Mouse (Mus musculus): ENCODE measurements around the gene Ralgps1.
A peak's percentile ranks its signal among the peaks of the same experiment; 100 is the strongest.

Gene Ralgps1

DNA sequence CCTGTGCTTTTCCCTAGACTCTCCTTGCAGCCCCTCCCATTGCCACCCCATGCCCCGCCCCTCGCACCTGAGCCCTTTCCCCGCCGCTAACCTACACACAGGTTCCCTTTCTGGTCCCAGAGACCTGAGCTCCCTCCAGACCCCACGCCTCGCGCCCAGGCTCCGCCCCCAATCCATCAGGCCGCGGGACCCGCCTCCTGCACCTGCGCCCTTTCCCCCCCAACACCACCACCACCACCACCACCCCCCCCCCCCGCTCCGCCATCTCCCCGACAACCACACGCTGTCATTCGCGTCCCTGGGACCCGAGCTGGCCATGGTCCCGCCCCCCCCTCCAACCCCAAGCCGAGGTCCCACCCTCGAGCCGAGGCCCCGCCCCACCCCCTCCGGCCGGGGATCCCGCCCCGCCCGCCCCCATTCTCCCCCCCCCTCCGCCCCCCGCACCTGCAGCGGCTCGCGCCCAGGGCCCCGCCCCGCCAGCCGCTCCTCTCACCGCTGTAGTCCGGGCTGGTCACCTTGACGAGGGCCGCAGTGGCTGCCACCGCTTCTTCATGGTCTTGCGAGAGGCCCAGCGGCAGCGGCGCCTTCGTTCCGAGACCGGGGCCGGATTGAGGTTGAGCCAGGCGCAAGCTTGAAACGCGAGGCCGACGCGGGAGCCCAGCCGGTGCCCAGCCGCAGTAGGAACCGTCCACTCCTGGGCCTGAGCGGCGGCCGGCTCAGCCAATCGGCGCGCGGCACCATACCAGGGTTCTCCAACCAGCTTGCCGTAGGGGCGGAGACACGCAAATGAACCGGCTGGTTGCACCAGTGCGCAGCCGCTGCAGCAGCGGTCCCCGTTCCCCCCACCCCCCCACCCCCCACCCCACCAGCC, at the start of gene Ralgps1:
Gene Ralgps1 (minus strand): TSS at position 710 of the 871 bp plus-strand sequence.
- no peaks in the 10 kb centered on the region for H3K36me3 ChIP-seq (ENCODE audit: control insufficient read depth, insufficient read depth, low read length, poor library complexity, severe bottlenecking)
- H3K27me3 ChIP-seq (ENCODE audit: control insufficient read depth, insufficient read depth, low read length, poor library complexity, severe bottlenecking), result no peaks in the 10 kb centered on the region
- peak; percentile 96 for DNase-seq (ENCODE audit: low read depth, low spot score)

GRCm38 (mm10) chr2:33417454-33417853, 46.2 kb upstream of the Ralgps1 start:
- DNase-seq (ENCODE audit: low read depth, low spot score), result no peak
- Histone ChIP-seq H3K36me3 (ENCODE audit: control insufficient read depth, insufficient read depth, low read length, poor library complexity, severe bottlenecking) (peaks cover 2% of the 10 kb centered on the region; the same call in 1 of the 2 replicates), H3K27me3 (ENCODE audit: control insufficient read depth, insufficient read depth, low read length, poor library complexity, severe bottlenecking) (no peaks in the 10 kb centered on the region)

- Histone ChIP-seq H3K27me3 (ENCODE audit: control insufficient read depth, insufficient read depth, low read length, poor library complexity, severe bottlenecking) (no peaks in the 10 kb centered on the region), H3K36me3 (ENCODE audit: control insufficient read depth, insufficient read depth, low read length, poor library complexity, severe bottlenecking) (no peaks in the 10 kb centered on the region)
- no peak for DNase-seq (ENCODE audit: low read depth, low spot score)
Observed at GRCm38 (mm10) chr2:33414019-33414418, 42.7 kb upstream of the Ralgps1 start.

GRCm38 (mm10) chr2:33412111-33412510, 40.8 kb upstream of the Ralgps1 start:
- no peaks in the 10 kb centered on the region for H3K27me3 ChIP-seq (ENCODE audit: control insufficient read depth, insufficient read depth, low read length, poor library complexity, severe bottlenecking)
- no peaks in the 10 kb centered on the region for H3K36me3 ChIP-seq (ENCODE audit: control insufficient read depth, insufficient read depth, low read length, poor library complexity, severe bottlenecking)
- no peak for DNase-seq (ENCODE audit: low read depth, low spot score)

DNA sequence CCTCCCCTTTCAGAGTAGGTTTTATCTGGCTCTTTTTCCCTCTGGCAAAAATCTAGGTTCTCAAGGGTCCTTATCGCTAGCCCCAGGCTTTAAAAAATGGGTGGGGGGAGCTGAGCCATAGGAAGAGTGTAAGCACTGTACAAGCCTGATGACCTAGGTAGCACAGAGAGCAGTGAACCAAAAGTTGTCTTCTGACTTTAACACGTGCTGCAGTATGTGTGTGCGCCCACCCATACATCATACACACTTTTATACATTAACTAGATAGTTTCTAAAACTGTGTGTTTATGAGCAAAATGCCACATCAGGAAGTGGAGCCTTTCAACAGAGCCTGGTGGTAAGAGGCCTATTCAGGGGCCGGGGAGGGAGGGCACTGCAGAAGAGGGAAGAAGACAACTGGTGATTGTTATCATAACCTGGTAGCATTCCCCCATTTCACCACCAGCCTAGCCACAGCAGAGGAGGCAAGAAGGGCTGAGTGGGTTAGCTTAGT, 32.3 kb upstream of the Ralgps1 start:
- DNase-seq (ENCODE audit: low read depth, low spot score), result no peak
- H3K36me3 ChIP-seq (ENCODE audit: control insufficient read depth, insufficient read depth, low read length, poor library complexity, severe bottlenecking), result no peaks in the 10 kb centered on the region
- no peaks in the 10 kb centered on the region for H3K27me3 ChIP-seq (ENCODE audit: control insufficient read depth, insufficient read depth, low read length, poor library complexity, severe bottlenecking)

DNA sequence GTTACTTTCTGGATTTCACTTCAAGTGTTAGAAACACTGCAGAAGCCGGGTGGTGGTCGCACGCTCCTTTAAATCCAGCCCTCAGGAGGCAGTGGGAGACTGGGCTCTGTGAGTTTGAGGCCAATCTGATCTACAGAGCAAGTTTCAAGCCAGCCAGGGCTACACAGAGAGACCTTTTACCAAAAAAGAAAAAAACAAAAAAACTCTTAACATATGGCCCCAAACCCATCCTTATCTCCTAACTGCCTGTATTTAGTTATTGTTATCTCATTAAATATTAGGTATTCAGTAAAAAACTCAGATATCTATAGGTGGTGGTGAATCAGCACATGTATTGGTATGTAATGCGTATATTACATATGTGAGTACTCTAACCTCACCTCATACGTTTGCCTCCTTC, 31.4 kb upstream of the Ralgps1 start:
- DNase-seq (ENCODE audit: low read depth, low spot score), result no peak
- Histone ChIP-seq H3K36me3 (ENCODE audit: control insufficient read depth, insufficient read depth, low read length, poor library complexity, severe bottlenecking) (no peaks in the 10 kb centered on the region), H3K27me3 (ENCODE audit: control insufficient read depth, insufficient read depth, low read length, poor library complexity, severe bottlenecking) (no peaks in the 10 kb centered on the region)

DNA sequence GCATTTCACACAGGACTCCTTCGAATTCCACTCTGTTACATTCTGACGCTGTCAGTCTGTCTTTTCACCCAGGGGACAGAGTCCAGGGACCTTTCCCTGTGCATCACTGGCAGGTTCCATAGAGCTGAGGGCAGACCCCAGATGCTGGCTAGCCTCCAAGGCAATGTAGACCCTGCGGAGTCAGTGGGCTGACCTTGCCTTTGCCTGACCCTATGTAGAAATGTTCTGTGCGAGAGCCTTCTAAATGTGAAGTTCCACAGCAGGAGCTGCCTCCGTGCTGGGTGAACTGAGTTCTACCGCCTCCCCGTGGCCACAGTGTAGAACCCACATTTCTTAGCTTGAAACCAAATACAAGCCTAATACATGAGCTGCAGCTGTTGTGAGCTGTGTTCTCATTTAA, 30.9 kb upstream of the Ralgps1 start:
- Histone ChIP-seq H3K27me3 (ENCODE audit: control insufficient read depth, insufficient read depth, low read length, poor library complexity, severe bottlenecking) (no peaks in the 10 kb centered on the region), H3K36me3 (ENCODE audit: control insufficient read depth, insufficient read depth, low read length, poor library complexity, severe bottlenecking) (no peaks in the 10 kb centered on the region)
- peak; percentile 56 for DNase-seq (ENCODE audit: low read depth, low spot score)

DNA sequence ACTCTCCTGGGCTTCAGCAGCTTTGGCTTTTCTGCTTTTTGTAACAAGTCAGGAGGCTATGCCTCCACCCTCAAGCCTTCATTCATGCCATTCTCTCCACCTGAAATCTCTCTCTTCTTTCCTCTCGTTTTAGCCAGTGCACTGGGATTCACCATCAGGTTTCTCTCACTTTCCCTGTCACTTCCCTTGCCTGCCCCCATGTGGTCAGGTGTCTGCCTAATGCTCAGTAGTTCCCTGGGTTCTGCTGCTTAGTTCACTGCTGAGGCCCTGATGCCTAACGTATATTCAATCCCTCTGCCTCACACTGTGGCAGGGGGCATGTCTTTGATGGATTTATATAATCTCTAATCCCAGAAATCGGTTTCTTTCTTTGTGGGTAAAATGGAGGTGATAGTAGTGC, 29.9 kb upstream of the Ralgps1 start:
- DNase-seq (ENCODE audit: low read depth, low spot score), result no peak
- Histone ChIP-seq H3K27me3 (ENCODE audit: control insufficient read depth, insufficient read depth, low read length, poor library complexity, severe bottlenecking) (no peaks in the 10 kb centered on the region), H3K36me3 (ENCODE audit: control insufficient read depth, insufficient read depth, low read length, poor library complexity, severe bottlenecking) (no peaks in the 10 kb centered on the region)

DNA sequence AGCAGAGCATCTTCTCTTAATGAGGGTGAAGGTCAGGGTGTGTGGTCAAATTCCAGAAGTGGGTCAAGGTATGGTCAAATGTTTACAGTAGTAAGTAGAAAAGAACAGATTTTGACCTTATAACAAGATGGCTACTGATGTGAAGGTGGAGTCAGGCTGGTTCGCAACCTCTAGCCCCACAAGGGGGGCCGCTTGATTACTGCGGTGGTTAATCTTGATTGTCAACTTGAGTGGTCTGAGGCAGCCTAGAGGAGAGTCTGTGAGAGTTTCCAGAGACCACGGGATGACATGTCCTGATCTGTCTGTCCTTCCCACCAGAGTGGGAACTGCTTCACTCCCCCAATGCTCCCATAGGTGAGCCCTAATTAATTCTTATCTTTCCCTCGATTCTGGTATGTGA, 29.3 kb upstream of the Ralgps1 start:
- H3K27me3 ChIP-seq (ENCODE audit: control insufficient read depth, insufficient read depth, low read length, poor library complexity, severe bottlenecking), result no peaks in the 10 kb centered on the region
- H3K36me3 ChIP-seq (ENCODE audit: control insufficient read depth, insufficient read depth, low read length, poor library complexity, severe bottlenecking), result no peaks in the 10 kb centered on the region
- no peak for DNase-seq (ENCODE audit: low read depth, low spot score)

DNA sequence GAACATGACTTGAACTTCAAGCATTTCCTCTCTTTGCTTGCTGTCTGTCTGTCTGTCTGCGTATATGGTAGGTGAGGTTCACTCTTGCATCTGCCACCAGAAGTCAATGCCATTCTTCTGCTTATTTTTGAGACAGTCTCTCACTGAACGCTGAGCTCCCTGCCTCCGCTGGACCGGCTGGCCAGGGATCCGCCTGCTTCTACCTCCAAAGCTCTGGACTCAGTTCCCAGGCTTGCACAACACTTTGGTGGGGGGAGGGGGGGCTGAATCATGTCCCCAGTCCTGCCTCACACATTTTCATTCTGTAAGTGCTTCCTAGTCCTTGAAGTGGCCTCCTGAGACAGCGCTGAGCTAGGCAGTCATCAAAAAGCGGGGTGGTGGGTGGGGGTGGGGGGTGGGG, 27.8 kb upstream of the Ralgps1 start:
- H3K27me3 ChIP-seq (ENCODE audit: control insufficient read depth, insufficient read depth, low read length, poor library complexity, severe bottlenecking), result no peaks in the 10 kb centered on the region; the same call in 1 of the 2 replicates
- H3K36me3 ChIP-seq (ENCODE audit: control insufficient read depth, insufficient read depth, low read length, poor library complexity, severe bottlenecking), result no peaks in the 10 kb centered on the region
- DNase-seq (ENCODE audit: low read depth, low spot score), result no peak

DNA sequence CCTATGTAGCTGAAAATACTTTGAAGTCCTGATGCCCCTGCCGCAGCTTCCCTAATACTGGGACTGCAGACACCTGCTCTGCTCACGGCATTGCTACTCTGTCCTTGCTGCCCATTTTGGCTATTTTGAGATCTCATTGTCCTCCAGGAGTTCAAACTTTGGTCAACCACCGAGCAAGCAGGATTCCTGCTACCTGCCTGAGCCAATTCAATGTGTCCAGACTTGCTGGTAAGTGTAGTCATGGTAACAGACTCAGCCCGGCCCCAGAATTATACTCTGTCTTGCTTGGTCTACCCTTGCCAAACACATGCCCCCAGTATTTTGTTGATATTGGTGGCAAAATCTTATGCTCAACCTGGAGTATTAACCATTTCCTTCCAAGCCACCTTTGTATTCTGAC, 25.8 kb upstream of the Ralgps1 start:
- no peak for DNase-seq (ENCODE audit: low read depth, low spot score)
- Histone ChIP-seq H3K27me3 (ENCODE audit: control insufficient read depth, insufficient read depth, low read length, poor library complexity, severe bottlenecking) (no peaks in the 10 kb centered on the region; the same call in 1 of the 2 replicates), H3K36me3 (ENCODE audit: control insufficient read depth, insufficient read depth, low read length, poor library complexity, severe bottlenecking) (no peaks in the 10 kb centered on the region)

GRCm38 (mm10) chr2:33395053-33395452, 23.8 kb upstream of the Ralgps1 start:
- H3K36me3 ChIP-seq (ENCODE audit: control insufficient read depth, insufficient read depth, low read length, poor library complexity, severe bottlenecking), result no peaks in the 10 kb centered on the region
- no peaks in the 10 kb centered on the region; the same call in 1 of the 2 replicates for H3K27me3 ChIP-seq (ENCODE audit: control insufficient read depth, insufficient read depth, low read length, poor library complexity, severe bottlenecking)
- DNase-seq (ENCODE audit: low read depth, low spot score), result no peak

- no peak for DNase-seq (ENCODE audit: low read depth, low spot score)
- Histone ChIP-seq H3K27me3 (ENCODE audit: control insufficient read depth, insufficient read depth, low read length, poor library complexity, severe bottlenecking) (no peaks in the 10 kb centered on the region; the same call in 1 of the 2 replicates), H3K36me3 (ENCODE audit: control insufficient read depth, insufficient read depth, low read length, poor library complexity, severe bottlenecking) (no peaks in the 10 kb centered on the region)
Observed at GRCm38 (mm10) chr2:33393951-33394635, 22.8 kb upstream of the Ralgps1 start.

- no peaks in the 10 kb centered on the region; the same call in 1 of the 2 replicates for H3K27me3 ChIP-seq (ENCODE audit: control insufficient read depth, insufficient read depth, low read length, poor library complexity, severe bottlenecking)
- no peak for DNase-seq (ENCODE audit: low read depth, low spot score)
- no peaks in the 10 kb centered on the region for H3K36me3 ChIP-seq (ENCODE audit: control insufficient read depth, insufficient read depth, low read length, poor library complexity, severe bottlenecking)
Observed at GRCm38 (mm10) chr2:33393021-33393420, 21.7 kb upstream of the Ralgps1 start.
